ENCODE assay signal across 19 mouse cellular contexts in genomic region chr1:63001874-63002273, GRCm38 (mm10).
DNase-seq lines count a peak whose midpoint lies in the region; ATAC-seq lines count a peak whose summit lies in the region.
"Had no signal": no experiment of that assay in that cellular context is flagged by ENCODE, and none has a peak within 500 bp of the region (broad histone marks: within the 10 kb centered on the region; RNA-seq: fewer than 3 reads in every experiment).

No protein-coding gene starts in this region.

- H3K36me3 ChIP-seq in midbrain, embryonic 14.5 days (ENCODE audit: control insufficient read depth, insufficient read depth, low read length), result no peaks in the 10 kb centered on the region
- no peaks in the 10 kb centered on the region for H3K36me3 ChIP-seq in midbrain, embryonic 15.5 days (replicated peaks)
- H3K36me3 ChIP-seq: embryonic facial prominence, embryonic 12.5 days; forebrain, embryonic 15.5 days; heart, embryonic 15.5 days; hindbrain, embryonic 15.5 days had no signal

- ATAC-seq in midbrain, embryonic 14.5 days (ENCODE audit: low FRiP score, low TSS enrichment), result no peak
- no peak for ATAC-seq in midbrain, embryonic 15.5 days (replicated peaks)
- ATAC-seq in CD4-positive, CD25-positive, alpha-beta regulatory T cell, adult 4 months, result peak; percentile 57
- peak; percentile 56 for ATAC-seq in inflammation-experienced regulatory T-cells, adult 6 months
- ATAC-seq in monocyte, adult 5-6 weeks (replicated peaks; ENCODE audit: insufficient number of reproducible peaks, low FRiP score, low TSS enrichment, poor library complexity, severe bottlenecking), result no peak
- ATAC-seq: forebrain, embryonic 15.5 days; Patski had no signal

- no peak overlapping the region for H3K4me2 ChIP-seq in midbrain, embryonic 14.5 days (ENCODE audit: low read length)
- H3K4me2 ChIP-seq in midbrain, embryonic 15.5 days, result no peak overlapping the region
- H3K4me2 ChIP-seq: embryonic facial prominence, embryonic 12.5 days; forebrain, embryonic 15.5 days; heart, embryonic 11.5 days; heart, embryonic 15.5 days; hindbrain, embryonic 15.5 days had no signal

- no peaks in the 10 kb centered on the region for H3K4me1 ChIP-seq in midbrain, embryonic 14.5 days (ENCODE audit: control insufficient read depth, insufficient read depth, low read length)
- no peaks in the 10 kb centered on the region for H3K4me1 ChIP-seq in midbrain, embryonic 15.5 days
- H3K4me1 ChIP-seq: embryonic facial prominence, embryonic 12.5 days; forebrain, embryonic 15.5 days; hindbrain, embryonic 15.5 days had no signal

- H3K27ac ChIP-seq in midbrain, embryonic 14.5 days (replicated peaks; ENCODE audit: low read depth, low read length), result no peak overlapping the region
- no peak overlapping the region for H3K27ac ChIP-seq in midbrain, embryonic 15.5 days
- H3K27ac ChIP-seq: embryonic facial prominence, embryonic 12.5 days; forebrain, embryonic 15.5 days; heart, embryonic 15.5 days; hindbrain, embryonic 15.5 days had no signal

- 57% methylated on average over 3 of the region's 3 CpGs for WGBS in midbrain, embryonic 14.5 days
- 71% methylated on average over 3 of the region's 3 CpGs for WGBS in midbrain, embryonic 15.5 days

- H3K9ac ChIP-seq in midbrain, embryonic 14.5 days (replicated peaks; ENCODE audit: low read length), result no peak overlapping the region
- no peak overlapping the region for H3K9ac ChIP-seq in midbrain, embryonic 15.5 days
- H3K9ac ChIP-seq: embryonic facial prominence, embryonic 12.5 days; forebrain, embryonic 15.5 days; heart, embryonic 15.5 days; hindbrain, embryonic 15.5 days had no signal

- H3K4me3 ChIP-seq in midbrain, embryonic 14.5 days (replicated peaks; ENCODE audit: low read depth, low read length), result no peak overlapping the region
- no peak overlapping the region for H3K4me3 ChIP-seq in midbrain, embryonic 15.5 days
- H3K4me3 ChIP-seq: embryonic facial prominence, embryonic 12.5 days; forebrain, embryonic 15.5 days; heart, embryonic 15.5 days; hindbrain, embryonic 15.5 days had no signal

- no peaks in the 10 kb centered on the region for H3K27me3 ChIP-seq in midbrain, embryonic 14.5 days (ENCODE audit: control insufficient read depth, insufficient read depth, low read length)
- H3K27me3 ChIP-seq in midbrain, embryonic 15.5 days (replicated peaks), result no peaks in the 10 kb centered on the region
- H3K27me3 ChIP-seq: embryonic facial prominence, embryonic 12.5 days; forebrain, embryonic 15.5 days; heart, embryonic 15.5 days; hindbrain, embryonic 15.5 days had no signal

- DNase-seq in midbrain, embryonic 14.5 days, result peak; percentile 21
- no peak for DNase-seq in T-cell, adult 2 months (ENCODE audit: low spot score)
- DNase-seq in embryo, embryonic 10 days (ENCODE audit: low spot score), result no peak
- DNase-seq: adrenal gland, adult 8-10 months; cerebellum, adult 8-10 months; cerebellum, postnatal 14 days; gastrocnemius, postnatal 10 days; heart, adult 18-20 months; heart, postnatal 14 days had no signal

- no peaks in the 10 kb centered on the region for H3K9me3 ChIP-seq in midbrain, embryonic 14.5 days (ENCODE audit: control insufficient read depth, low read length)
- H3K9me3 ChIP-seq in midbrain, embryonic 15.5 days, result no peaks in the 10 kb centered on the region
- H3K9me3 ChIP-seq: embryonic facial prominence, embryonic 12.5 days; forebrain, embryonic 15.5 days; heart, embryonic 15.5 days; hindbrain, embryonic 15.5 days had no signal

Comparison
In these comparisons a context has a peak if more than half of its experiments do, and no peak if none do; other contexts are left out.
1. ATAC-seq: peak in CD4-positive, CD25-positive, alpha-beta regulatory T cell, adult 4 months (single experiment) and inflammation-experienced regulatory T-cells, adult 6 months (single experiment); none in midbrain, embryonic 14.5 days (single experiment), midbrain, embryonic 15.5 days (single experiment) and monocyte, adult 5-6 weeks (single experiment).